Mouse (Mus musculus): ENCODE data around the gene Itpr1. TPM values are rescaled to one million over a fixed set of nuclear protein-coding genes. Genes with fewer than 3 reads are reported as not detected.

Itpr1 gene
- polyA plus RNA-seq, 1 experiment from 2014 or later: 5.4 TPM

- Histone ChIP-seq H3K4me2 (no peak overlapping the region), H3K36me3 (no peaks in the 10 kb centered on the region), H3K27ac (no peak overlapping the region), H3K27me3 (replicated peaks) (no peaks in the 10 kb centered on the region), H3K9me3 (replicated peaks) (no peaks in the 10 kb centered on the region), H3K4me1 (no peaks in the 10 kb centered on the region), H3K9ac (no peak overlapping the region), H3K4me3 (no peak overlapping the region)
- ATAC-seq: no peak
- WGBS (ENCODE audit: insufficient replicate concordance): 69% methylated on average over 2 of the region's 2 CpGs
Observed at GRCm38 (mm10) chr6:108290978-108291377, 78.1 kb downstream of the Itpr1 start.

- no peaks in the 10 kb centered on the region for H3K36me3 ChIP-seq
- ATAC-seq: no peak
- no peaks in the 10 kb centered on the region for H3K4me1 ChIP-seq
- H3K9me3 ChIP-seq (replicated peaks): no peaks in the 10 kb centered on the region
- H3K9ac ChIP-seq: no peak overlapping the region
- WGBS (ENCODE audit: insufficient replicate concordance): 75% methylated on average over 3 of the region's 3 CpGs
- no peak overlapping the region for H3K4me2 ChIP-seq
- H3K27me3 ChIP-seq (replicated peaks): no peaks in the 10 kb centered on the region
- no peak overlapping the region for H3K27ac ChIP-seq
- no peak overlapping the region for H3K4me3 ChIP-seq
Observed at GRCm38 (mm10) chr6:108291556-108291955, 78.7 kb downstream of the Itpr1 start.

GRCm38 (mm10) chr6:108301856-108302255, 89.0 kb downstream of the Itpr1 start:
- WGBS (ENCODE audit: insufficient replicate concordance): 69% methylated on average over 5 of the region's 5 CpGs
- Histone ChIP-seq H3K4me2 (no peak overlapping the region), H3K27ac (no peak overlapping the region), H3K36me3 (no peaks in the 10 kb centered on the region), H3K9ac (no peak overlapping the region), H3K9me3 (replicated peaks) (no peaks in the 10 kb centered on the region), H3K27me3 (replicated peaks) (no peaks in the 10 kb centered on the region), H3K4me3 (no peak overlapping the region), H3K4me1 (peaks cover 26% of the 10 kb centered on the region)
- ATAC-seq: no peak

- H3K27ac ChIP-seq: no peak overlapping the region
- 74% methylated on average over 12 of the region's 12 CpGs for WGBS (ENCODE audit: insufficient replicate concordance)
- no peak overlapping the region for H3K4me3 ChIP-seq
- no peak overlapping the region for H3K9ac ChIP-seq
- no peak for ATAC-seq
- no peaks in the 10 kb centered on the region for H3K36me3 ChIP-seq
- no peaks in the 10 kb centered on the region for H3K27me3 ChIP-seq (replicated peaks)
- no peaks in the 10 kb centered on the region for H3K9me3 ChIP-seq (replicated peaks)
- H3K4me2 ChIP-seq: no peak overlapping the region
- H3K4me1 ChIP-seq: peaks cover 36% of the 10 kb centered on the region
Observed at GRCm38 (mm10) chr6:108303619-108304567, 91.0 kb downstream of the Itpr1 start.

- Histone ChIP-seq H3K27ac (peak overlapping the region; percentile 56; the same call in 1 of the 2 replicates), H3K4me2 (peak overlapping the region; percentile 29), H3K4me1 (peaks cover 36% of the 10 kb centered on the region), H3K9ac (no peak overlapping the region), H3K36me3 (no peaks in the 10 kb centered on the region), H3K4me3 (no peak overlapping the region), H3K27me3 (replicated peaks) (no peaks in the 10 kb centered on the region), H3K9me3 (replicated peaks) (no peaks in the 10 kb centered on the region)
- WGBS (ENCODE audit: insufficient replicate concordance): 48% methylated on average over 12 of the region's 12 CpGs
- ATAC-seq: peak; percentile 40; the same call in 1 of the 2 replicates
Observed at GRCm38 (mm10) chr6:108305171-108305779, 92.4 kb downstream of the Itpr1 start.

GRCm38 (mm10) chr6:108306240-108306639, 93.3 kb downstream of the Itpr1 start:
- no peak overlapping the region for H3K9ac ChIP-seq
- no peaks in the 10 kb centered on the region for H3K9me3 ChIP-seq (replicated peaks)
- 54% methylated on average over 11 of the region's 11 CpGs for WGBS (ENCODE audit: insufficient replicate concordance)
- peaks cover 36% of the 10 kb centered on the region for H3K4me1 ChIP-seq
- H3K27me3 ChIP-seq (replicated peaks): no peaks in the 10 kb centered on the region
- H3K4me3 ChIP-seq: no peak overlapping the region
- peak overlapping the region; percentile 57 for H3K4me2 ChIP-seq
- ATAC-seq: peak; percentile 21; the same call in 1 of the 2 replicates
- no peaks in the 10 kb centered on the region for H3K36me3 ChIP-seq
- H3K27ac ChIP-seq: peak overlapping the region; percentile 57; the same call in 1 of the 2 replicates

GRCm38 (mm10) chr6:108306910-108307584, 94.2 kb downstream of the Itpr1 start:
- Histone ChIP-seq H3K4me1 (peaks cover 36% of the 10 kb centered on the region), H3K36me3 (no peaks in the 10 kb centered on the region), H3K27me3 (replicated peaks) (no peaks in the 10 kb centered on the region), H3K9ac (no peak overlapping the region), H3K4me2 (peak overlapping the region; percentile 57), H3K27ac (peak overlapping the region; percentile 57; the same call in 1 of the 2 replicates), H3K9me3 (replicated peaks) (no peaks in the 10 kb centered on the region), H3K4me3 (peak overlapping the region; percentile 46)
- WGBS (ENCODE audit: insufficient replicate concordance): 15% methylated on average over 9 of the region's 9 CpGs
- ATAC-seq: peak; percentile 55; the same call in 1 of the 2 replicates

GRCm38 (mm10) chr6:108307770-108308169, 94.9 kb downstream of the Itpr1 start:
- Histone ChIP-seq H3K9ac (no peak overlapping the region), H3K4me3 (peak overlapping the region; percentile 46; the same call in 1 of the 2 replicates), H3K4me1 (peaks cover 36% of the 10 kb centered on the region), H3K27ac (no peak overlapping the region), H3K9me3 (replicated peaks) (no peaks in the 10 kb centered on the region), H3K36me3 (no peaks in the 10 kb centered on the region), H3K4me2 (peak overlapping the region; percentile 57), H3K27me3 (replicated peaks) (no peaks in the 10 kb centered on the region)
- WGBS (ENCODE audit: insufficient replicate concordance): 83% methylated on average over 6 of the region's 6 CpGs
- no peak for ATAC-seq

- Histone ChIP-seq H3K9me3 (replicated peaks) (no peaks in the 10 kb centered on the region), H3K4me2 (no peak overlapping the region), H3K9ac (no peak overlapping the region), H3K27me3 (replicated peaks) (no peaks in the 10 kb centered on the region), H3K4me3 (no peak overlapping the region), H3K36me3 (no peaks in the 10 kb centered on the region), H3K27ac (no peak overlapping the region), H3K4me1 (peaks cover 28% of the 10 kb centered on the region)
- WGBS (ENCODE audit: insufficient replicate concordance): 59% methylated on average over 8 of the region's 8 CpGs
- ATAC-seq: no peak
Observed at GRCm38 (mm10) chr6:108309391-108310182, 96.7 kb downstream of the Itpr1 start.

- Histone ChIP-seq H3K27me3 (replicated peaks) (no peaks in the 10 kb centered on the region), H3K36me3 (no peaks in the 10 kb centered on the region), H3K4me1 (no peaks in the 10 kb centered on the region), H3K9me3 (replicated peaks) (no peaks in the 10 kb centered on the region), H3K4me3 (no peak overlapping the region), H3K4me2 (no peak overlapping the region), H3K9ac (no peak overlapping the region), H3K27ac (no peak overlapping the region)
- no peak for ATAC-seq
- WGBS (ENCODE audit: insufficient replicate concordance): 54% methylated on average over 1 of the region's 1 CpGs
Observed at GRCm38 (mm10) chr6:108313056-108313455, 100.2 kb downstream of the Itpr1 start.

- Histone ChIP-seq H3K36me3 (no peaks in the 10 kb centered on the region), H3K4me3 (no peak overlapping the region), H3K27ac (no peak overlapping the region), H3K4me2 (no peak overlapping the region), H3K9me3 (replicated peaks) (no peaks in the 10 kb centered on the region), H3K4me1 (no peaks in the 10 kb centered on the region), H3K9ac (no peak overlapping the region), H3K27me3 (replicated peaks) (no peaks in the 10 kb centered on the region)
- ATAC-seq: no peak
- WGBS (ENCODE audit: insufficient replicate concordance): 83% methylated on average over 1 of the region's 1 CpGs
Observed at GRCm38 (mm10) chr6:108313997-108314396, 101.1 kb downstream of the Itpr1 start.
